Mouse (Mus musculus) urinary bladder, postnatal 10 days (tissue): ENCODE measurements around the gene Ryr2.
"Not testable (repeated sequence)": the region's sequence is repeated elsewhere in the genome, so short reads cannot be mapped to it uniquely, and the experiment has no call there.

ENCODE experiments used
- DNase-seq: peaks from one replicate; pipeline ENCODE4 v3.0.0; 2022; ENCODE audit warnings: low spot score

Gene Ryr2

GRCm38 (mm10) chr13:11880503-11881227 lies 226.1 kb downstream of the Ryr2 start:
- no peak for DNase-seq

- no peak for DNase-seq
Observed at GRCm38 (mm10) chr13:11879037-11879436, 227.7 kb downstream of the Ryr2 start.

DNA sequence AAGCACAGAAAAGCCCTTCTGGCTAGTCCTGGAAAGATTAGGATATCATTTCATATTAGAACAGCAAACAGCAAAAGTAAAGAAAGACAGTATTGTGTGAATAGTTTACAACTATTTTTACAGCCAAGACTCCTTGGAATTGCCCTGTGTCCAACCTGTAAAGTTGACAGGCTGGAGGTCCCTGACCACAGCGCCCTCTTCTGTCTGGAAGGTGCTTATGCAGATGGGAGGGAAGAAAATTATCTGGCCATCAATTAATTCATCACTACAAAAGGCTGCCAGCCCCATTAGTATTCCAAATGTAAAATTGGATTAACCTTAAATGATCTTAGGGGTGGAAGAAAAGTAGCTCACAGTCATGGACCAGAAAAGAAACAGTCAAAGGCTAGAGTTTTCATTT lies 231.9 kb downstream of the Ryr2 start:
- no peak for DNase-seq

- no peak for DNase-seq
Observed at GRCm38 (mm10) chr13:11869971-11870370, 236.8 kb downstream of the Ryr2 start.

- DNase-seq: no peak
Observed at GRCm38 (mm10) chr13:11869486-11869885, 237.3 kb downstream of the Ryr2 start.

GRCm38 (mm10) chr13:11868979-11869378 lies 237.8 kb downstream of the Ryr2 start:
- no peak for DNase-seq

- DNase-seq: no peak
Observed at GRCm38 (mm10) chr13:11868056-11868455, 238.7 kb downstream of the Ryr2 start.

GRCm38 (mm10) chr13:11865261-11865660 lies 241.5 kb downstream of the Ryr2 start:
- no peak for DNase-seq

DNA sequence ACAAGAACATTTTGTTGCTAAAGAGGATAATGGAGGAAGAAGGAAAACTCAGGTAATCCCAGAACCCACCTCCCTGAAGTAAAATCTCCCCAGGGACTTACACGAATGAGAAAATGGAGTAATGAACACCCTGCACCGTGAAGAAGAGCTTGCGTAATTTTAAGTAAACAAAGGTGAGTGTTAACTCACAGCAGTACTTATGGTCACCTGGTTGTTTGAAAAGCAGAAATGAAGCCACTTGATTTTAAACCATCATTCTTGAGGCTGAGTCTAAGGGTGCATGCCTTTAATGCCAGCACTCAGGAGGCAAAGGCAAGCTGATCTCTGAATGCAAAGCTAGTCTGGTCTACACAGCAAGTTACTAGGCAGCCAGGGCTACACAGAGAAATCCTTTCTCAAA lies 255.1 kb downstream of the Ryr2 start:
- DNase-seq: no peak

DNA sequence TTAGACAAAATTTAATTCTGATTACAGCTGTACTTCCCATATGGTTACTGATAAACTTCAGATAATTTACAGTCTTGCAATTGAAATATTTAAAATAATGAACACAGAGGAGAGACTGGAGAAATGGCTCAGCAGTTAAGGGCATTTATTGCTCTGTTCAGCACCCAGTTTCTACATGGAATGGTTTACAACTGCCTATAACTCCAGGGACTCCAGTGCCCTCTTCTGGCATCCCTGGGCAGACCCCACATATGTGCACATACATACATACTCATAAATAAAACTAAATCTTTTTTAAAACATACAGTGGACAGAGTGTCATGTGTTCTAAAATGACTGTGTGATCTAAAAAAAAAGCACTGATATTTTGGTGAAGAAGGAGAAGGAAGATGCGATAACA lies 262.9 kb downstream of the Ryr2 start:
- no peak for DNase-seq

- no peak for DNase-seq
Observed at GRCm38 (mm10) chr13:11837870-11838269, 268.9 kb downstream of the Ryr2 start.

GRCm38 (mm10) chr13:11837152-11837551 lies 269.6 kb downstream of the Ryr2 start:
- no peak for DNase-seq

DNA sequence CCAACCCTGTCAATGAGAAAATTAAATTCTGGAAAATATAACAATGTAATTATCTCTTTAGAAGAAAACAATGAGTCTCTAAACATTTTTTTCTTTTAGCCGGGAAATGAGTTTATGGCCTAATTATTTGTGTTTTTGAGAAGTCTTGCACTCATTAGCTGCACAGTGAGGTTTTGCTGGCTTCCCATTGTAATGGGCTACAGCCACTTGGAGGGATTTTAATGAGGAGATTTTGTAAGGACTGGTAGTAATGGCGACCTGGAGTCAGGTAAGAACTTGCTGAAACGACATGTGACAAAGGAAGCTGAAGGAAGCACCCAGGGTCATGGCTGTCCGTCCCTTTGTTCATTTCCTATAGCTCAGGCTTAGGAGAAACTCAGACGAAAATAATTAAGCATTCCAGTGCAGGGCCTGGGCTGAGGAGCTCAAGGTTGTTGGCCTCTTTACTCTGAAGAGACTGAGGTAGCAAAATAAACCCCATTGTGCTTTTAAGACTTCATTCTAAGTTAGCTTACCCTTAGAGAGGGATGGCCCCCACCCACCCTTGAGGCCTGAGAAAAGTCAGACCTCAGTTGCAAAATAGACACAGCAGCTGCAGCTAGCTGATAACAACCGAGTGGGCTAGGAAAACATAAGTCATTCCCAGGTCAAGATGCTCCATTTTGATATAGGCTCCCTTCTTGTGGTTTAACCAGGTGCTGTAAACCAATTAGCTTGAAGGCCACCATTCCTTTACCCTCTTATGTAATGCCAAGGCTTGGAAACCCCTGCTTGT lies 270.3 kb downstream of the Ryr2 start:
- DNase-seq: no peak

- DNase-seq: no peak
Observed at GRCm38 (mm10) chr13:11831210-11831609, 275.5 kb downstream of the Ryr2 start.

DNA sequence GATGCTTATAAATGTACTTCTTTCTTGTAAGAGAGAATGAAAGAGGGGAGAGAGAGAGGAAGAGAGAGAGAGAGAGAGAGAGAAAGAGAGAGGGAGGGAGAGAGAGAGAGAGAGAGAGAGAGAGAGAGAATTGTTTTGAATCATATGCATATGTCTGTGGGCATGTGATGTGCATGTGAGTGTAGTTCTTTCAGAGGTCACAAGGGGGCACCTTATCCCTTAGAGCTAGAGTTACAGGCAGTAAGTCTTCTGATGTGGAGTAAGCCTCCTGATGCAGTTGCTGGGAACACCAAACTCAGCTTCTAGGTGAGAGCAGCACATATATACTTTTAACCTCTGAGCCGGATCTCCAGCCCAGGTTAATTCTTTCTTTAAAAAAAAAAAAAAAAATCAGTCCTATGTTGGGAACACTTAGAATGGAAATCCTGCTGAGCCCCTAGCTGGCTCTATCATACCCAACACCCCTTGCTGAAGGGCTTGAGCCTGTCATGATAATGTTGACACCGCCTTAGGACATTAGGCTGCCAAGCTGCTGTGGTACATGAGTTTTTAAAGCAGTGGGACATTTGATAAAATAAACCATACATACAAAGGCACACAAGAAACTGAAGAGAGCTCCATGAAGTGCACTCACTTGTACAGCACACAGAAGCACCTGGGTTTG lies 281.1 kb downstream of the Ryr2 start:
- DNase-seq: no peak

GRCm38 (mm10) chr13:11818723-11819122 lies 288.0 kb downstream of the Ryr2 start:
- no peak for DNase-seq

GRCm38 (mm10) chr13:11809365-11809764 lies 297.4 kb downstream of the Ryr2 start:
- DNase-seq: not testable (repeated sequence)

DNA sequence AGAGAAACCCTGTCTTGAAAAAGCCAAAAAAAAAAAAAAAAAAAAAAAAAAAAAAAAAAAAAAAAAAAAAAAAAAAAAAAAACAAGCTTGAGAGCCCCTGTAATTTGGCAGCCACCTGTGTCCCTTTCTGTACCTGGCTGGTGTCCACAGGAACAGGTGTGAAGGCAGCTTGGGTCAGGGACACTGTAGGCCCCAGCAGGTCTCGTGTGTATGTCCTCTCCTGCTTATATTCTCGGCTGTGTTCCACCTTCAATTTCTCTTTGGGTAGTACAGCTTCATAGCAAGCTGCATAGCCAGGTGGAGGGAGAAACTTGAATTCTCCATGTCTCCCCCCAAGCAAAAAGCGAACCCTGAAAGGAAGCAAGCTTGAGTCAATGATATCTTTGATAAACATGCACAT lies 314.2 kb downstream of the Ryr2 start:
- DNase-seq: no peak

DNA sequence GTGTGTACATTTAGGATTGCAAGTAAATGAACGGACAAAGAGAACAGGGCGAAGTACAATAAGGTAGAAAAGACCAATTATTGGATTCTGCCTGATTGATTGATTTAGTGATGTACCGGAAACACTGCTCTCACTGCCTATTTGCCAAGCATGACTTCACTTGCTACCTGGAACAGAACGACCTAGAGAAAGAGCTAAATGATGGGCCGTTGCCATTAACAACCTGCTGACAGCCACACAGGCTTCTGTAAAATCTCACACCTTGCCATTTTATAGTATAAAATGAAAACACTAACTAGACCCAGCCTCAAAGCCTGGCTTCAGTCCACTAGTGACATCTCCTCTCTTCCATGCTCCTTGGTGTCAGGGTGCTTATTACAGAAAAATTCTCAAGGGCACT lies 316.2 kb downstream of the Ryr2 start:
- no peak for DNase-seq

- no peak for DNase-seq
Observed at GRCm38 (mm10) chr13:11782411-11783155, 324.2 kb downstream of the Ryr2 start.

DNA sequence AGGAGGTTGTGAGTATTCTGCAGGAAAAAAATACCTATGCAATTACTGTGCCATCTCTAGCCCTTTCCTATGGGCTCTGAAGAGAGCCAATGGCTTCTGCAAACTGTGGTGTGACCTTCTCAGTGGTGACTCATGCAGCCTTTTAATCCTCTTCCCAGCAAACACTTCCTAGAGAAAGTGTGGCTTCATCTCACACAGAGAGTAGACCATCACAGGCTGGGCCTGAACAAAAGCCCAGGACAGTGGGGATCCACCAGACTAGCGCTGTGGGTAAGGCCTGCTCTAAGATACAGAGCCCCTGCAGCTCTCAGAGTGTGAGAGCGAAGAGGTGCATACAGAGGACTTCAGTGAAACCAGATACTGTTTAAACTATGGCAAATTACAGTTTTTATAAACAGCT lies 325.7 kb downstream of the Ryr2 start:
- no peak for DNase-seq

DNA sequence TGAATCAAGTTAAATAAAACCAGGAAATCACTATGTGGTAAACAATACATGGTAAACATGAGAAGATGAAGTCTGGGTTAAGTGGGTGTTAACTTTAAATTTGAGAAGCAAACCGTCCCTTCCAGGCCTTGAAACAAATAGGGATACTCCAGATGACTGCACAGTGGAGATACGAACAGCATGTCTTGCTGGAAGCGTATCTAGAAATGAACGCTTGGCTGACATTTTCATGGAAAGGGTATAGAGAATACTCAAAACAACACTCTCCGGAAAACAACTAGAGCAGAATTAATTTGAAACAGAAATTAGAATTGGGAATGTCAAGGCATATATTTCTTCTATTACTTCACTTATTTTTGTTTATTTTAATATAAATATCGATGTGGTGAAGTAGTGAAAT lies 329.0 kb downstream of the Ryr2 start:
- DNase-seq: no peak
